Mouse (Mus musculus) right cerebral cortex, postnatal 14 days (tissue): ENCODE results near the gene Esrra.

ENCODE experiments used
- DNase-seq: peaks from one replicate; pipeline ENCODE4 v3.0.0; 2022

Gene Esrra

DNA sequence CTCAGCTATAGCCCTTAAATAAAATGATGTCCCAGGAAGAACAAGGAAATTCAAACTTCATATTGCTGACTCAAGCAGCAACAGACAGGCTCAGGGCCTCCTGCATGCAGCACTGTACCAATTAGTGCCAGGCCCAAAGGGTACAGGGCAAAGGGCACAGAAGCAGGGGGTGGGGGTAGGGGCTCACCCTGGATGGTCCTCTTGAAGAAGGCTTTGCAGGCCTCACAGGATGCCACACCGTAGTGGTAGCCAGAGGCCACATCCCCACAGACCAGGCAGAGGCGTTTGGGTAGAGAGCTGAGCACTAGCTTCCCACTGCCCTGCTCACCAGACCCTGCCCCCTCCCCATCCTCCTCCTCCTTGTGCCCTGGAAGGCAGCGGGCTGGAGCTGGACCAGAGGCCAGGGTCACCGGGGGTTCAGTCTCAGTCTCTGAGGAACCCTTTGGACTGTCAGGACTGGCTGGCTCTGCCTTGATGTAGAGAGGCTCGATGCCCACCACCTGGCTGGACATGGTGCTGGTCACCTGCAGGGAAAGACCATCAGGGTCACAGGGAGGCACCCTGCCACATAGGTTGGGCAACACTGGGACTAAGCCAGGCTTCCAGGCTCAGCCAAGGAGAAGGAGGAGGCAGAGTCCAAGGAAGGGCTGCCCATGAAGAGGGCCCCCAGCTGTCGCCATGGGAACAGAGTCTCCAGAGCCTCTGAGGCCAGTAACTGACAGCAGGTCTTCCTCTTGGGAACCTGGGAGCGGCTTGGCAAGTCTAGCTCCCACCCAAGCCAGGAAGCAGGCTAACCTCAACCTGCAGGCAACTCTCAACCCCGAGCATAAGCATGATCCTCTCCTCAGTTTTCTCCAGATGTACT, 1.5 kb downstream of the Esrra start:
- no peak for DNase-seq

DNA sequence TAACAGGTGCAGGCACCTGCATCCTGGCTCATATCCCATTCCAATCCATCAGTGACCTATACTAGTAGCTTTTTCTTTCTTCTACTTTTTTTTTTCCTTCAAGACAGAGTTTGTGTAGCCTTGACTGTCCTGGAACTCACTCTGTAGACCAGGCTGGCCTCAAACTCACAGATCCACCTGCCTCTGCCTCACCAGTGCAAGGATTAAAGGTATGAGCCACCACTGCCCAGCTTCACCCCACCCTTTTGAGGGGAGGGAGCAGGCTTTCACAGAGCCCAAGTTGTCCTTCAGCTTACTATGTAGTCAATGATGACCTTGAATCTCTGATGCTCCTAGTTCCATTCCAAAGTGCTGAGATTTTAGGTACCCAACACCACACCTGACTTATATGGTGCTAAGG, 2.2 kb downstream of the Esrra start:
- DNase-seq = no peak

DNA sequence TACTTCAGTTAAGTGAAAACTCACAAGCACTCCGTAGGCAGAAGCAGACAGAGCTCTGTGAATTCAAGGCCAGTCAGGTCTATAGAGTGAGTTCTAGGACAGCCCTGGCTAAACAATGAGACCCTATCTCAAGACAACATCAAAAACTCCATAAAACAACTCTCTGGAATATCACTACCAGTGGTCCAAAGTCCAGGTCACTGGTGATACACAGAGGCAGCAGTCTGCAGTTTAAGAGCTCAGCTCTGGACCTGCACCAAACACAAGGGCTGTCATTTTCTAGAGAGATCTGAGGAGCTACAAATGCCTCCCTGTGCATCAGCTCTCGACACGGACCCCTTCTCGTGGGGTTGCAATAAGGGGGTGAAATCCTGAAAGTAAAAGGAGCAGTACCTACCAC, 3.3 kb downstream of the Esrra start:
- DNase-seq = no peak

DNA sequence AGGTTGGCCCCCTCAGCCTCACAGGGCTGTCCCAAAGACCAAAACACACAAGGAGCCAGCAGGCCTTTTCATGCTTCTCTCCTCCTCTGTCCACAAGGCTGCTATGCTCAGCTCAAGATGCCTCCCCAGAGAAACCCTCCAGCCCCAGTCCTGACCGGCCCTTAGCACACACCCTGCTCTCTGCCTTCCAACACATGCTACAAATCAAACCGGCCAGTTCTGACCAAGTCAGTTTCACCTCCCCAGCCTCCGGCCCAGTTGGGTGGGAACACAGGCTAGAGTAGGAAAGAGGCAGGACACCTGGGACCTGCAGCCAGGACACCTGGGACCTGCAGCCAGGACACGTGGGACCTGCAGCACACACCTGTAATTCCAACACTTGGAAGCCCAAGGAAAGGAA, 5.1 kb downstream of the Esrra start:
- DNase-seq = no peak

DNA sequence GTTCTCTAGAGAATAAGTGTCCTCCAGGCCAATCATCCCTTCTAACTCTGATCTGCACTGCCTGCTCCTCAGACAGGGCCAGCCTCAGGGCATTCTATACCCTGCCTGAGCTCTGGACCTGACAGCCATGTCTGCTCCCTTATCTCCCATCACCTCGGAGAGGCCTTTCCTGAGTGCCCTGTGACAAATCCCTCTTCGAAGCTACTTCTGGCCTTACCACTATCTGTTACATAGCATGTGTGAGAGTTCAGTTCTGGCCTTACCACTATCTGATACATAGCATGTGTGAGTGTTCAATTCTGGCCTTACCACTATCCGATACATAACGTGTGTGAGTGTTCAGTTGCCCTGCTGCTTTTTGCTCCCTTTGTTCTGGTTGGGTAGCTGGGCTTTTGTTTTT, 6.3 kb downstream of the Esrra start:
- no peak for DNase-seq

DNA sequence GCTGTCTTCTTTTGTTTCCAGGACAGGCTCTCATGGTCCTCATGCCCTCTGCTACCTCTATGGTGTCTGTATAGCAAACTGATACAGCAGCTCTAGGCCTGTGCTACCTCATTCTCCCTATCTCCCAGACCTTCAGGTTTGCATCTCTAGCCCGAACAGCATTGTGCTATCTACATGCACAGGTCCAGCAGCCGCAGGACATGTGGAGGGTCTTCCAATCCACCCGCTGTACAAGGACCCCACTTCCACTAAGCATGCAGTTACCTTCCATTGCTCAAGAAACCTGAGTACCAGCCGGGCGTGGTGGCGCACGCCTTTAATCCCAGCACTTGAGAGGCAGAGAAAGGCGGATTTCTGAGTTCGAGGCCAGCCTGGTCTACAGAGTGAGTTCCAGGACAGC, 7.1 kb downstream of the Esrra start:
- DNase-seq = no peak

DNA sequence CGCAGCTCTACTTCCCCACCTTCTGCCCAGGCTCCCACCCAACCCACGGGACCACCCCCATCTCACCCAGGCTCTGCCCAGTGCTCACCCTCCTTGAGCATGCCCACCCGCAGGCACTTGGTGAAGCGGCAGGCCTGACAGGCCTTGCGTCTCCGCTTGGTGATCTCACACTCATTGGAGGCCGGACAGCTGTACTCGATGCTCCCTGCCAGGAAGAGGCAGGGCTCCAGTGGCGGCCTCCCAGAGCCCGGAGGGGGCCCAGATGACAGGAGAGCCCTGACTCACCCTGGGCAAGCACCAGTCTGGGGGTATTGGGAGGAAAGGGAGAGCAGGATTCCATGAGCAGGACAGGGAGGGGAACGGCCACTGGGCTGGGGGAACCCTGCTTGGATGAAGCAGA, 7.6 kb downstream of the Esrra start:
- DNase-seq = no peak

DNA sequence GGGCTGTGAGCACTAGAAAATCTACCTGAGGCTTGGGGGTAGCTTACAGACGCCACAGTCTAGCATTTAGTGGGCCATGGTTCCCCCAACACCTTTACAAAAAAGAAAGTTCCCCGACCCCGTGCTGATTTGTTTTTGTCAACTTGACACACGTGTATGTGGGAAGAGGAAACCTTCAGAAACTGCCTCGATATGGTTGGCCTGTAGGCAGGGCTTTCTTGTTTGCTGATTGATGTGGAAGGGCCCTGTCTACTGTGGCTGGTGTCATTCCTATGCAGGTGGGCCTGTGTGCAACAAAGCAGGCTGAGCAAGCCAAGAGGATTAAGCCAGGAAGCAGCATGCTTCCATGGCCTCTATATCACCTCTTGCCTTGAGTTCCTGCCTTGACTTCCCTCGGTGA, 8.6 kb downstream of the Esrra start:
- DNase-seq = no peak

DNA sequence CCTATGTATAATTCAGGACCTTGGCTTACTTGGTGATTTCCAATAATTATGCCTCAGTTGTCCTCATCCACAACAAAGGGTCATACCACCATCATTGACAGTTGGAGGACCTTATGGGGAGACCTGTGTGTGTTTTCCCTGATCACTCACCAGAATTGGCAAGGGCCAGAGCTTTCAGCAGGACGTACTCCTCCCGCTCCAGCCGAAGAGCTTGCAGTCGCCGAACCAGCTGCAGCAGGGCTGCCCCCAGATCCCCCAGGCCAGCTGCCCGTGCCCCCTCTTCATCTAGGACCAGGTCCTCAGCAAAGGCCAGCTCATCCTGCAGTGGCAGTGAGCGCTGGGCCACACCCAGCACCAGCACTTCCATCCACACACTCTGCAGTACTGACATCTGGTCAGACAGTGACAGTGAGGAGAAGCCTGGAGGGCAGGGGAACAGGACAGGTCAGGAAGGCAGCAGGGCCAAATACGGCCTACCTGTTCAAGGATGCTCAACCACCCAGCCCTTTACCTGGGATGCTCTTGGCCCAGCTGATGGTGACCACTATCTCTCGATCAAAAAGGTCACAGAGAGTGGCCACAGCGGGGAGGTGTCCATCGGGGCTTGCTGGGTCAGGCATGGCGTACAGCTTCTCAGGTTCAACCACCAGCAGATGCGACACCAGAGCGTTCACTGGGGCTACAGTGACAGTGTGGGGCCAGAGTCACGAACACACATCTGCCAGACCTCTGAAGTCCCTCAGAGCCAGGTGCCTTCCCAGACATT, 9.2 kb downstream of the Esrra start:
- no peak for DNase-seq

DNA sequence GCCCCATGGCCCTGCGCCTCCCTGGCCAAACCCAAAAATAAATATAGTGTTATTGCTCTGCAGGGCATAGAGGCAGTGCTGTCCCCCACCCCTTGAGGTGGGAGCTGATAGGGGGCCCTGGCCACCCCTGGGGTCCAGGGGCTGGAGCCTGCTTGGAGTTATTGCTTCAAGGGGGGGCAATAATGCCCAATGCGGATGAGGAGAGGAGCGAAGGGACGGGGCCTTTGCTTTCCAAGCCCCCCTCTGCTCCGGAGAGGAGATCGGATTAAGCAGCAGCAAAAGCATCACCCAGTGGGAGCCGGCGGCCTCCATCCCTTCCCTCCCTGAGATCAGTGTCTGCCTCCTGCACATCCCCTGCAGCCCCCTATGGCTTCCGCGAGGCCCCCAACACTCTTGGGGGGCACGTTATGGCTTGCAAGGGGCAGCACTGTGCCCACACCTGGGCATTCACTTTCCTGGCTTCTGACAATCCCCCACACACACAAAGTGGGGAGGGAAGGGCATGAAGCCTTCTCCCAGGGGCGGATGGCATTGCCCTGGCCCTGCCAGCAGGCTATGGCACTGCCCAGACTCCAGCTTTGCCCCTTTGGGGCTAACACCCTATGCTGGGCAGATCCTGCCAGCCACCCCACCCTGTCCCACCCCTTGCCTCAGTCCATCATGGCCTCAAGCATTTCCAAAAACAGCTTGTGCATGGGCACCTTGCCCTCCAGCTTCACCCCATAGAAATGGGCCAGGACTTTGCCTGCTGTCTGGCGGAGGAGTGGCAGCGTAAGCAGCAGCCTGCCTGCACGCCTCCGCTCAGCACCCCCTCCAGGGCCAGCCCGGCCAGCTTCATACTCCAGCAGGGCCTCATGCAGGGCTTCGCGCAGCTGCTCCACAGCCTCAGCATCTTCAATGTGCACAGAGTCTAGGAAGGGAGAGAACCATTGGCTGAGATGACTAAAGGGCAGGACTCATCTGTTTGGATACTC, 10.2 kb downstream of the Esrra start:
- DNase-seq = peak; percentile 30

DNA sequence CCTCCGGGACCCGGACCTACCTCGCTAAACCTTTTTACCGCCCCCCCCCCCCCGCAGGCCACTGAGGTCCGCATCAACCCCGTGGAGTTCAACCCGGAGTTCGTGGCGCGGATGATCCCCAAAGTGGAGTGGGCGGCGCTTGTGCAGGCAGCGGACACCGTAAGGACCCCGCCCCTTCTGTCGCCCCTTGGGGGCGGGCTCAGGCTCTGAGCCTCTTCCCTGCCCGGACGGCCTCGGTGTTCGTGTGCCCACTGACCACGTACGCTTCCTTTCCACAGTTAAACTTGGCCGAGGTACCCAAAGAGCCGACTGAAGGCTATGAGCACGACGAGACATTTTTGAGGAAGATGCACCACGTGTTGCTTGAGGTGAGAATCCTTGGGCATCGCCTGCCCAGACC, 11.3 kb downstream of the Esrra start:
- DNase-seq = peak; percentile 47

DNA sequence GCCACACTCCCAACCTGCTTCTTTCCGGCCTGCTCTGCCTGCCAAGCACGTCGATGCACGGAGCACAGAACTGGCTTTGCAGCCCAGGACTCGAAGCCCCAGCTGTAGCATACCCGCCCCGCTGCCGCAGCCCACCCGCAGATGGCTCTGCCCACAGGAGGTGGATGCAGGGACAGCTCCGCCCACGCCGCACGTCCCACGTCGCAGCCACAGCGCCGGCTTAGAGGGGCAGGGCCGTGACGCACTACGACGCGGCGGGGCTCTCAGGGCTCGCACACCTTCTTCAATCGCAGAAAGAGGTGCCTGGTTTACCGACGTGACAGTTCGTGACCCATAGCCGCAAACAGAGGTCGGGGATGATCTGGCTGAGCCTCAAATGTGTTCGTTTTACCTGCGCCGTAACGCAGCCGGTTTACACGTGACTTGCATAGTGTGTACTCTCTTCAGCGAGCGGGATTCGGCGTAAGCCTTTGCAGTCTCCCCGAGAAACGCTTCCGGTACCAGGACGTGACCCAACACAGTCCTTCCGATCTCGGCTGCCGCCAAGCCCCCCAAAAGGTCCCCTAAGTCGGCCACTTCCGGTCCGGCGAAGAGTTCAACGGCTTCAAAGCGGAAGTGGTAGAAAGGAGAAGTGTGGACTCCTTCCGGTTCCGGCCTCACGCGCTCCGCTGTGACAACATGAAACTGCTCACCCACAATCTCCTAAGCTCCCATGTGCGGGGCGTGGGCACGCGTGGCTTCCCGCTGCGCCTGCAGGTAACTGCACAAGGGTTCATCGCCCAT, 11.9 kb downstream of the Esrra start, which contains the start of the genes Trmt112 and Prdx5:
Gene Trmt112, plus strand, starts transcription at position 192 of the 783 bp plus-strand sequence.
Gene Prdx5, minus strand, starts transcription at position 600 of the 783 bp plus-strand sequence.
- DNase-seq = peak; percentile 92

DNA sequence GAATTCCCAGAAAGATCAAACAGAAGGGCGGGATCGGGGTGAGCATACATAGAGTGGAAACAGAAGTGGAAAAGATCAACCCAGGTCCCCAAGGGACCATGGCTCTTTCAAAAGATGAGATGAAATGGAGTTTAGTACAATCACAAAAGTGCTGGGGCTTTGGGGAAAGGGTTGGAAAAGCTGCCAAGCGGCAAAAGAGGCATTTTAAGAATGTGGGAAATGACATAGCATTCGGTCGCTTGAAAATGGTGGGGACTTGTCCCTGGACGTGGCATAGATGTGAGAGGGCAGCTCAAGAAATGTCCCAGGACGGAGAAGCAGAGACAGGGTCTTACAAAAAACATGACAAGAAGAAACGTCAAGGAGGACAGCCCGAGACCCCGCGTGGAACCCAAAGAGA, 12.6 kb downstream of the Esrra start:
- no peak for DNase-seq

DNA sequence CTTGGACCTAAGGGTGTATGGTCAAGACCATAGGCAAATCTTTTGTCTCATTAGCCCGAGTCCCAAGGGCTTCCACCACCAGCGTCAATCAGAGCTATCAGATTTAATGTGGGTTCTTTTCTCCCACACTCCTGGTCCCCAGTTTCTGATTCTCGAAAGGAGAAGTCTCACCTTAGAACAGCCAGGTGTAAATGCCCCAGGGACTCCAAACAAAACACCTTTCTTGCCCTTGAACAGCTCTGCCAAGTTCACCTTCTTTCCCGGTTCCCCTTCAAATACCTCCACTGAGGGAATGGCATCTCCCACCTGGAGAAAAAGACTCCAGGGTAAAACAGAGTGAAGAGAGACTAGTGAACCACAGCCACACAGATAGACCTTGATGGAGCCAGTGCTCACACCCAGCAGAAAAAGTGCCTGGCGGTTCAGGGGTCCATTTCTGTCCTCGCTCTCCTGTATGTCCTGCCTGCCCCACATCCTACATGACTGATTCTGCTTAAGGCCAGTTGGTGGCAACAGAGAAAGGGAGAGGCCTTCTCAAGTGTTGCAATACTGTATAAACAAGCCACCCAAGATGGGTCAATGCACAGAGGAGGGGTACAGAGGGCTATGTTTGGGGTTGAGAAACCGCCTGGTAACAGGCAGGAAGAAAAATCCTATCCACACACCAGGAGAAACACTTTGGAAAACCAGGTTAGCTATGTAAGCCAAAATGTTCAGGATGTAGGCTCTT, 13.6 kb downstream of the Esrra start:
- no peak for DNase-seq

DNA sequence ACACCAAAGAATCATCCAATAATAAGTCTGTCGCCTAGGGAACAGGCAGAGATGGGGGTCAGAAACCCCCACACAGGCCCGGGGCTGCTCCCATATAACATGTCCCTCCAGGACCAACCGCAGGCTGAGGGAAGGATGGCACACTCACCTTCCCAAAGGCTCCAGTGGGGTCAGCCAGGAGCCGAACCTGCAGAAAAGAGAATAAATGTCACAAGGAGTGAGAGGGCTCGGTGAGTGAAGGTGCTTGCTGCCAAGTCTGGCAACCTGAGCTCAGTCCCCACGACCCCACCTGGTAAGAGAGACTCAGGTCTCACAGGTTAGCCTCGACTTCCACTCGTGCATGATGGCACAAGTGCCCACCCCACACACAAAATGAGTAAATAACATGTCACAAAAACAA, 14.5 kb downstream of the Esrra start:
- DNase-seq = no peak

DNA sequence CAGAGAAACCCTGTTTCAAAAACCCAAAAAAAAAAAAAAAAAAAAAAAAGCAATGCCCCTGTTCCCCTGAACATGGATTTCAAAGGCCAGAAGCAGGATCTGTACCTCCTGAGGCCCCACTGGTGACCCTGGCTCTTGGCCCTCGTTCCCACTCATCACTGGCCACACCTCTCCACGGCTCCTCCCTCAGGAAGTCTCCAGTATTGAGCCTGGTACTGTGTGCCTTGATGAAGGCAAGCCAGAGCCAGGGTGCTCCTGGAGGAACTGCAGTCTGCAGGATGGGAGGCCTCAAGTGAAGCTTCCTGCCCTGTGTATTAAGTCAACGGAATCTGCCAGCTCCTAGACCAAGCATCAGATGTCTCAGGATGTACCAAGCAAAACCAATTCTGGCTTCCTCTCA, 15.4 kb downstream of the Esrra start:
- no peak for DNase-seq

DNA sequence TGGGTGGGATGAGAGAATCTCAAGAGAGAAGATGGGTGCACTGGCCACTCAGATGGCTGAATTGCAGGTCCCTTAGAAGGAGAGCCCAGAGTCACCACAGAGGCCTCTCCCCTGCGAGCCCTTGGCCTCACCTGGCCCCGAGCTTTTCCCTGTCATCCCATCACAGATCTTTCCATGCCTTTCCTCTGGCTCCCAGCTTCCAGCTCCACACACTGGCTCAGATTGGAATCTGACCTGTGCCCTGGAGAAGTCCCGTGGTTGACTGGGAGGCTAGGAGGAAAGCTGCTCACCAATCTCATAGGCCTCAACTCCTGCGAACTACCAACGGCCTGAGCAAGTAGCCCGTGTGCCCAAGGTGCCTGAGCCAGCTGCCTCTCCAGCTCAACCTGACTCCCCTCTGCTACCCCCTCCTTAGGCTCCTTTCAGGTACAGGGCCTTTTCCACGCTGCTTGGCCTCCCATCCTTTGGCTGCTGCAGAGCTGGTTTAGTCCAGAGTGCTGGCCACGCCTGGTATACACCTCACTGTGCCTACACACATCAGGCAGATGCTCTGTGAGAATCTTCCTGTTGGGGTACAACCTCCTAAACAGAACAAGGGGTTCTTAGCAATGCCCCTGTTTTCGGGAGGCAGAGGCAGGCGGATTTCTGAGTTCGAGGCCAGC, 16.0 kb downstream of the Esrra start:
- no peak for DNase-seq

DNA sequence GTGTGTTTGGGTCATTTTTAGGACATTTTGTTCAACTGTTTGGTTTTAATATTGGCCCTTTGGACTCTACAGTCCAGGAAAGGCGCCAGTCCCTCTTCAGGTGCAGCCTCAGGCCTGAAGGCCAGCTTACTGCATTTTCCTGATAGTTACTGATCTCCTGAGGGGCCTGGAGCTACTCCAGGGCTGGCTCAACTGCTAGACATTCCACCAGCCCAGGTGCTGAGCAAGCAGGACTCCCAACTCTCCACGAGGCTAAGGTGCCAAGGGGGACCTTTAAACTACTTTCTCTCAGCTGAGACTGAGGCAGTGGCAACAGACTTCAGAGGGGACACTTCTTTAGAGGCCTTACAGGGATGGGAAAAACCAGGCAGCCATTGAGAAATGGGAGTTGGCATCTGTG, 16.8 kb downstream of the Esrra start:
- no peak for DNase-seq

DNA sequence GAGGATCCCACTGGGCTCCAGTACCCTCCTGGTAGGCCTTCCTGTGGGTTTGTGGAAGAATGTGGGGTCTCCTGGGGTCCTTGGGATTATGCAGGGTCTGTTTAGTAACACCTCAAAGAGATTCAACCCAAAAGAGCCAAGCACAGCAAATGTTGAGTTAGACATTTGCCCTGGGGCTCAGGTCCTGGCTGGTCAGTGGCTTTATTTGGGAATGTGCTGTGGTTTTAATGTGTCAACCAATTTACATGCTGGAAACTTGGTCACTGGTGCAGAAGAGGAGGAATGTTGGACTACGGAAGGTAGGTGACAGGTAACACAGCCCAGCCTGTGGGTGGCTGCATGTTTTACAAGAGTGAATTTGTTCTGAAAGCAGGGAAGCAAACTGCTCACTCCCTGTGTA, 18.6 kb downstream of the Esrra start:
- no peak for DNase-seq

DNA sequence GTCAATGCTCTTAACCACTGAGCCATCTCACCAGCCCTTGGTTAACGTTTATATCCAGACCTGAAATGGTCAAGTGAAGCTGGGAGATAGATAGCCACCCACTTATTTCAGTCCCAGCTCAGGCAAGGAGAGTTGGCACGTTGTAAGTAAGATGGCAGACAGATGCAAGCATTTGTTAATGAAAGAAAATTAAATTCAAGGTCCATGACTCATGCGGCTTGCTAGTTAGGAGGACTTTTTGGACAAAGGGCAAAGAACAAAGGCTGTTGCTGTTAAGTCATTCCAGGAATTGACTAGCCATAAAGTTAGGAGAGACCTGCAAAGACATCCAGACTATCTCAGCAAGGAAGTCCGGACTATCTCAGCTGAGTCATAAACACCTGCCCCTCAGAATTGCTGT, 22.0 kb downstream of the Esrra start:
- DNase-seq = no peak
